Mouse (Mus musculus) limb, embryonic 11.5 days (tissue): ENCODE measurements at regions not wholly inside any gene's neighbourhood (a gene's known extent, or its start where the extent isn't known, plus 50 kb on each side); places are given as distances from the start of the nearest gene placed in this dataset.

Experiments used
- ATAC-seq: fragments of 200-750 bp; cut with Nextera tagmentation; 2 replicates; pipeline ENCODE4 v1.8.0; 2017; ENCODE audit warnings: low read depth; ENCODE audit not compliant: insufficient number of reproducible peaks, low FRiP score, low TSS enrichment
- DNase-seq: peaks from one replicate; pipeline ENCODE4 v3.0.0-alpha.2; 2015; ENCODE audit warnings: low spot score
- H3K27ac ChIP-seq: fragments of 300-500 bp; sonication (generic); replicated peaks from 2 replicates; pipeline ENCODE4 v1.5.1; 2014; ENCODE audit warnings: low read depth, mild to moderate bottlenecking, low read length
- H3K27me3 ChIP-seq: fragments of 300-500 bp; sonication (generic); 2 replicates; pipeline ENCODE4 v1.6.1; 2014; ENCODE audit warnings: mild to moderate bottlenecking, low read length, mixed read lengths; ENCODE audit not compliant: control insufficient read depth, insufficient read depth
- H3K36me3 ChIP-seq: fragments of 300-500 bp; sonication (generic); 2 replicates; pipeline ENCODE4 v1.6.1; 2014; ENCODE audit warnings: mild to moderate bottlenecking, low read length, moderate library complexity, mixed read lengths; ENCODE audit not compliant: control insufficient read depth, insufficient read depth
- H3K4me1 ChIP-seq: fragments of 300-500 bp; sonication (generic); 2 replicates; pipeline ENCODE4 v1.6.1; 2014; ENCODE audit warnings: low read length, mixed read lengths; ENCODE audit not compliant: control insufficient read depth, insufficient read depth
- H3K4me2 ChIP-seq: fragments of 300-500 bp; sonication (generic); 2 replicates; pipeline ENCODE4 v1.6.1; 2014; ENCODE audit warnings: low read depth, mild to moderate bottlenecking, moderate library complexity; ENCODE audit not compliant: severe bottlenecking
- H3K4me3 ChIP-seq: fragments of 300-500 bp; sonication (generic); 2 replicates; pipeline ENCODE4 v1.5.1; 2014; ENCODE audit warnings: low read depth, low read length
- H3K9ac ChIP-seq: fragments of 300-500 bp; sonication (generic); 2 replicates; pipeline ENCODE4 v1.6.1; 2014; ENCODE audit warnings: mild to moderate bottlenecking, low read length
- H3K9me3 ChIP-seq: fragments of 300-500 bp; sonication (generic); 2 replicates; pipeline ENCODE4 v1.6.1; 2016; ENCODE audit warnings: low read length; ENCODE audit not compliant: control insufficient read depth
- WGBS: fragments of 180-500 bp; shearing (Covaris S2); extraction: QIAGEN DNeasy Blood & Tissue Kit; methylation state at CpG from one replicate; pipeline ENCODE4 v1.1.7; 2014; 5-methylcytosine and 5-hydroxymethylcytosine counted together

GRCm38 (mm10) chr13:70019999-70020838 is 218.0 kb downstream of the Med10 start:
- no peak for DNase-seq
- WGBS = 35% methylated on average over 7 of the region's 7 CpGs
- no peak for ATAC-seq

GRCm38 (mm10) chr13:70033249-70033648 is 231.1 kb downstream of the Med10 start:
- 87% methylated on average over 6 of the region's 6 CpGs for WGBS
- no peak for ATAC-seq
- no peaks in the 10 kb centered on the region for H3K4me1 ChIP-seq

More at GRCm38 (mm10) chr13:70019999-70020838, 218.0 kb downstream of the Med10 start:
- Histone ChIP-seq H3K9ac (no peak overlapping the region), H3K9me3 (no peaks in the 10 kb centered on the region), H3K4me1 (no peaks in the 10 kb centered on the region), H3K27ac (no peak overlapping the region), H3K4me2 (no peak overlapping the region), H3K4me3 (no peak overlapping the region), H3K36me3 (no peaks in the 10 kb centered on the region), H3K27me3 (no peaks in the 10 kb centered on the region)

GRCm38 (mm10) chr13:70033763-70034162 is 231.6 kb downstream of the Med10 start:
- ATAC-seq = no peak
- H3K9me3 ChIP-seq = no peaks in the 10 kb centered on the region
- no peak overlapping the region for H3K27ac ChIP-seq
- H3K4me2 ChIP-seq = no peak overlapping the region
- no peaks in the 10 kb centered on the region for H3K36me3 ChIP-seq
- no peaks in the 10 kb centered on the region for H3K4me1 ChIP-seq
- no peaks in the 10 kb centered on the region for H3K27me3 ChIP-seq
- 83% methylated on average over 4 of the region's 4 CpGs for WGBS
- DNase-seq = no peak
- no peak overlapping the region for H3K4me3 ChIP-seq
- H3K9ac ChIP-seq = no peak overlapping the region

More at GRCm38 (mm10) chr13:70033249-70033648, 231.1 kb downstream of the Med10 start:
- Histone ChIP-seq H3K9ac (no peak overlapping the region), H3K27me3 (no peaks in the 10 kb centered on the region), H3K4me2 (no peak overlapping the region), H3K4me3 (no peak overlapping the region), H3K36me3 (no peaks in the 10 kb centered on the region), H3K27ac (no peak overlapping the region), H3K9me3 (no peaks in the 10 kb centered on the region)
- DNase-seq = no peak

- Histone ChIP-seq H3K9me3 (no peaks in the 10 kb centered on the region), H3K4me1 (no peaks in the 10 kb centered on the region), H3K27ac (no peak overlapping the region), H3K9ac (no peak overlapping the region), H3K4me2 (no peak overlapping the region), H3K27me3 (no peaks in the 10 kb centered on the region), H3K36me3 (no peaks in the 10 kb centered on the region), H3K4me3 (no peak overlapping the region)
- WGBS = 48% methylated on average over 11 of the region's 11 CpGs
- no peak for ATAC-seq
- peak; percentile 24 for DNase-seq
Measured at GRCm38 (mm10) chr13:70037985-70038667, 235.9 kb downstream of the Med10 start.

- no peaks in the 10 kb centered on the region for H3K36me3 ChIP-seq
- ATAC-seq (no peak), DNase-seq (no peak)
- no peak overlapping the region for H3K9ac ChIP-seq
- 75% methylated on average over 9 of the region's 9 CpGs for WGBS
- H3K4me3 ChIP-seq = no peak overlapping the region
- no peak overlapping the region for H3K4me2 ChIP-seq
- no peaks in the 10 kb centered on the region for H3K4me1 ChIP-seq
- H3K27me3 ChIP-seq = no peaks in the 10 kb centered on the region
- H3K9me3 ChIP-seq = no peaks in the 10 kb centered on the region
- no peak overlapping the region for H3K27ac ChIP-seq
Measured at GRCm38 (mm10) chr13:70057920-70058319, 255.7 kb downstream of the Med10 start.

GRCm38 (mm10) chr13:70061363-70061945 is 259.3 kb downstream of the Med10 start:
- Histone ChIP-seq H3K9me3 (no peaks in the 10 kb centered on the region), H3K27ac (no peak overlapping the region), H3K4me3 (no peak overlapping the region), H3K9ac (no peak overlapping the region), H3K4me1 (no peaks in the 10 kb centered on the region), H3K27me3 (no peaks in the 10 kb centered on the region), H3K36me3 (no peaks in the 10 kb centered on the region), H3K4me2 (no peak overlapping the region)
- ATAC-seq = no peak
- WGBS = 80% methylated on average over 13 of the region's 13 CpGs
- no peak for DNase-seq

- no peak overlapping the region for H3K4me2 ChIP-seq
- ATAC-seq (no peak), DNase-seq (no peak)
- H3K9me3 ChIP-seq = no peaks in the 10 kb centered on the region
- H3K9ac ChIP-seq = no peak overlapping the region
- H3K27me3 ChIP-seq = no peaks in the 10 kb centered on the region
- no peaks in the 10 kb centered on the region for H3K36me3 ChIP-seq
- H3K4me3 ChIP-seq = no peak overlapping the region
- H3K4me1 ChIP-seq = no peaks in the 10 kb centered on the region
- WGBS = 79% methylated on average over 6 of the region's 6 CpGs
- H3K27ac ChIP-seq = no peak overlapping the region
Measured at GRCm38 (mm10) chr13:70073655-70074054, 271.5 kb downstream of the Med10 start.

GRCm38 (mm10) chr13:70075353-70075752 is 273.2 kb downstream of the Med10 start:
- H3K4me3 ChIP-seq = no peak overlapping the region
- no peaks in the 10 kb centered on the region for H3K4me1 ChIP-seq
- H3K9me3 ChIP-seq = no peaks in the 10 kb centered on the region
- no peak for DNase-seq
- no peak overlapping the region for H3K27ac ChIP-seq
- H3K4me2 ChIP-seq = no peak overlapping the region
- no peak for ATAC-seq
- no peak overlapping the region for H3K9ac ChIP-seq
- no peaks in the 10 kb centered on the region for H3K36me3 ChIP-seq
- 83% methylated on average over 4 of the region's 4 CpGs for WGBS
- no peaks in the 10 kb centered on the region for H3K27me3 ChIP-seq
